Mouse (Mus musculus) cerebral cortex, adult 2 months (tissue): ENCODE data around the gene Tmco4.

Source experiments
- WGBS: fragments of 180-500 bp; shearing (Covaris S2); methylation state at CpG from one replicate; pipeline ENCODE4 v1.1.7; 2018; 5-methylcytosine and 5-hydroxymethylcytosine counted together

The Tmco4 gene

DNA sequence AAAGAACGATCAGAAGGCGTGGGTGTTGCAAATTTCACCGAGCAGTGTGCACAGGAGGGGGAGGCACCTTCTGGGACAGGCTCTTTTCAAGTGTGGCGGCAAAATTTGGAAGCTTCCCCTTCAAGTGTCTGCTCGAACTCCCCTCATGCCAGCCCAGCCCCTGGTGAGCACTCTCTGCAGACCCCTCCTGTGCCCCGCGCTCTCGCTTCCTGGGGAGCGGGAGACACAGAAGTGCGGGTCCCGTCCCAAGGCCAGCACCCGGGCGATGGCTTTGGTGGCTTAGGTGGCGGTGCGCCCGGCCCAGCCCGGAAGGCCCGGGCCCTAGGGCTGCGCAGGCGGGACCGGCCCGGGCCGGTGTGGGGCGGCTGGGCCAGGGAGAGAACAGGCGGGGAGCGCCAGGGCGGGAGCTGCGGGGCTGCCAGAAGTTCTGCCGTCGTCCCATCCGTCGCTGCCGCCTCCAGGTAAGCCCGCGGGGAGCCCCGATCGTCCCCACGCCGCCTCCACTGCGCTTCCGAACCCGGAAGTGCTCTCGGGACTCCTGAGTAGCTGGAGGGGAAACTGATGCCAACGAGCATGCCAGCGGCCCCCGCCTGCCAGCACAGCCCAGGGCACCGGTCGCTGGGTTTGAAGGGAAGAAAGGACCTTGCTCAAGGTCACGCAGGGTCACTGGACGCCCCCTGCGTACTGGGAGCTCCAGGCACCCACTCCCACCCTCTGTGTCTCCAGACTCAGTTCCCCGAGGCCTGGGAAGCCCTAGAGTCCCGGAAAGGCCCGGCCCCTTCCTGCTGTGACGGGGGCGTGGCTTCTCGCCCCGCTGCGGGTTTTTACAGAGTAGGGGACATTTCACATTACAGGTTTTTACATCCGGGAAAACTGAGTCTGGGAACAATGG lies at the start of gene Tmco4:
Gene Tmco4, plus strand, starts transcription at position 62 of the 892 bp plus-strand sequence.
- 3% methylated on average over 60 of the region's 60 CpGs for WGBS

- 74% methylated on average over 2 of the region's 2 CpGs for WGBS
These were observed 47.1 kb upstream of the Tmco4 start for GRCm38 (mm10) chr4:138925561-138925960.

GRCm38 (mm10) chr4:138933862-138934261 lies 38.8 kb upstream of the Tmco4 start:
- WGBS, result 87% methylated on average over 3 of the region's 3 CpGs

- WGBS, result 80% methylated on average over 11 of the region's 11 CpGs
These were observed 38.1 kb upstream of the Tmco4 start for GRCm38 (mm10) chr4:138934456-138935145.

GRCm38 (mm10) chr4:138938495-138939269 lies 34.0 kb upstream of the Tmco4 start:
- WGBS, result 66% methylated on average over 10 of the region's 10 CpGs

- 64% methylated on average over 4 of the region's 4 CpGs for WGBS
These were observed 33.2 kb upstream of the Tmco4 start for GRCm38 (mm10) chr4:138939481-138939880.

DNA sequence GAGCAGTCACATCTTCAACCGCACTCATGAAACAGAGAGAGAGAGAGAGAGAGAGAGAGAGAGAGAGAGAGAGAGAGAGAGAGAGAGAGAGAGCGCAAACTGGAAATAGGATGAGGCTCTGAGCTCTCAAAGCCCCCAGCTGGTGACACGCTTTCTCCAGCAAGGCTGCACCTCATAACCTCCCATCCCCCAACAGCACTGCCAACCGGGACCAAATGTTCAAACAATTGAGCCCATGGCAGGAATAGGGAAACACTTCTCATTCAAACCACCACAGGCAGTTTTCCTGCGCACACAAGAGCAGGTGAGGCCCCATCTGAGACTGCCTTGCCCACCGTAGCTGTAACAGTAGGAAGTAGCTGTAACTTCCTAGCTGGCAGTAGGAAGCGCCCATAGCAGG lies 31.3 kb upstream of the Tmco4 start:
- 69% methylated on average over 7 of the region's 7 CpGs for WGBS

DNA sequence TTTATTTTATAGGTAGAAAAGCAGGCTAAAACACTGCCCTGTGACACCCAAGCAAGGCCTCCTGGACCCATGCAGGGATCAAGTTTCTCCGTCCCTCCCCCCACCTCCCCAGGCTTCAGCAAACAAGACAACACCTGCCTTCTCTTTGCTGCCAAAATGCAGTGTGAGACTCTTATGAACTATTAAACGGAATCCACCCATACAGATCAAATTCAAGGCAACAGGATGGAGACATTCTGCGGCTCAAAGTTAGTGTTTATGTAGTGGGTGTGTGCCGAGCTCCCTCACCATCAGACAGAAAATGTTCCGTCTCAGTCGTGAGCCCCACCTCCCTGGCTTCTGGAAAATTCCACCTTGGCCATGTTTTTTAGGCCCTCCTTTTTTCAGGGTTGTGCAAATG lies 30.7 kb upstream of the Tmco4 start:
- 49% methylated on average over 6 of the region's 6 CpGs for WGBS

GRCm38 (mm10) chr4:138943730-138944129 lies 29.0 kb upstream of the Tmco4 start:
- 33% methylated on average over 15 of the region's 15 CpGs for WGBS

DNA sequence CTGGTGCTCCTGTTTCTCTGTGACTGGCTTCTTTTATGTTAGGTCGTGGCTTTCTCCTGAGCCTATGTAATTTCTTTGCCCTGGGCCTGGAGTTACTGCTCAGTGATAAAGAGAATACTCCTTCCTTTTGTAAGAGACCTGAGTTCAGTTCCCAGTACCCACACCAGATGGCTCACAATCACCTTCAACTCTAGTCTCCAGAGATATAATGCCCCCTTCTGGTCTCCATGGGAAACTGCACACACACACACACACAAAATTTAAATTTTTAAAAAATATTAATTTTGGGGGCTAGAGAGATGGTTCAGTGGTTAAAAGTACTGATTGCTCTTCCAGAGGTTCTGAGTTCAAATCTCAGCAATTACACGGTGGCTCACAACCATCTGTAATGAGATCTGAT lies 24.4 kb upstream of the Tmco4 start:
- 82% methylated on average over 2 of the region's 2 CpGs for WGBS

GRCm38 (mm10) chr4:138958612-138959011 lies 14.1 kb upstream of the Tmco4 start:
- 75% methylated on average over 9 of the region's 9 CpGs for WGBS

GRCm38 (mm10) chr4:138959120-138959519 lies 13.6 kb upstream of the Tmco4 start:
- 41% methylated on average over 15 of the region's 15 CpGs for WGBS

- 53% methylated on average over 7 of the region's 7 CpGs for WGBS
These were observed 12.8 kb upstream of the Tmco4 start for GRCm38 (mm10) chr4:138959926-138960325.

GRCm38 (mm10) chr4:138962719-138963118 lies 10.0 kb upstream of the Tmco4 start:
- 92% methylated on average over 5 of the region's 5 CpGs for WGBS

- 84% methylated on average over 5 of the region's 5 CpGs for WGBS
These were observed 6.8 kb upstream of the Tmco4 start for GRCm38 (mm10) chr4:138965871-138966270.

- 96% methylated on average over 13 of the region's 13 CpGs for WGBS
These were observed 5.8 kb upstream of the Tmco4 start, which contains the start of gene Rnf186 for GRCm38 (mm10) chr4:138966866-138967265. TSS of gene Rnf186 (plus strand) at chr4:138967112.

DNA sequence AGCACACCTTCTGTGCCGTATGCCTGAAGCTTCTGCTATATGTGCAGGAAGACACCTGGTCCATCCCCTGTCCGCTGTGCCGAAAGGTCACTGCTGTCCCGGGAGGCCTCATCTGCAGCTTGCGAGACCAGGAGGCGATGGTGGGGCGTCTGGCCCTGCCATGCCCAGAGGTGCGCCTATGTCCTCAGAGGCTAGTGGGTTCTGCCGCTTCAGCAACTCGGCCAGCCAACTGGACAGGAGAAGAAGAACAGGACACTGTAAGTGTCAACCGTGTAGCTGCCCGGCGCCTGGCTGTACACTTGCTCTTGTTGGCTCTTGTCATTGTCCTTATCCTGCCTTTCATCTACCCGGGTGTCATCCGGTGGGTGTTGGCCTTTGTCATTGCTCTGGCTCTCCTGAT lies 5.2 kb upstream of the Tmco4 start:
- WGBS, result 91% methylated on average over 15 of the region's 15 CpGs

DNA sequence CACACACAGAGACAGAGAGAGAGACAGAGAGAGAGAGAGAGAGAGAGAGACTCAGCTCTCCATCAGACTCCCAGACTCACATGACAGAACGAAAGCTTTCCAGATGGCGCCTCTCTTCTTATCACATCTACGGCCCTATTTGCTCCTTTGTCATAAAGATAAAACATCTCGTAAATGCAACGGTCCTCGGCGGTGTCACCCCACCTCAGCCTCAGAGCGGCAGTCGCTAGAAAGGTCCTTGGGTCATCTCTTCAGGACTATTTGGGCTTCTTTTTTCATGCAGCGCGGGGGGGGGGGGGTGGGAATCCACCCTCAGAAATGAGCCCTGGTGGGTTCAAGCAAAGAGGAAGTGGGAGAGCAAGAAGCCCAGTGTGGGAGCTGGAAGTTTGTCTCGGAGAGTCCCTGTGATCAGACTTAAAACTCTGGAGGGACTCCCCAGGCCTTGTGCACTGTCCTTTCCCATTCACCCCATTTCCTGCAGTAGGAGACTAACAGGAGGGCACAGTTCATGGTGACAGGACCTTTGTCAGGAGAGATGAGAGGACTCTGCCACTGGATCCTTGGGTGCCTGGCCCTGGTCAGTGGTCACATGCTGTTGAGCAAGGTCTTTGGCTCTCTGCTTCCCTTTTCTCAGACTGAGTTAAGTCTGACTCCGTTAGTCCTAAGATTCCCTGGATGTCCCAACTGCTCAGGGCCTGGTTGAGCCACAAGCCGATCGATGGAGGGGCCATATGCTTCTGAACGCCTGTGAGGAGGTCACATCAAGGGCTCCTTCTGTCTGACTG lies 3.7 kb upstream of the Tmco4 start:
- WGBS, result 88% methylated on average over 16 of the region's 16 CpGs

GRCm38 (mm10) chr4:138969736-138970135 lies 3.0 kb upstream of the Tmco4 start:
- WGBS, result 65% methylated on average over 9 of the region's 9 CpGs

DNA sequence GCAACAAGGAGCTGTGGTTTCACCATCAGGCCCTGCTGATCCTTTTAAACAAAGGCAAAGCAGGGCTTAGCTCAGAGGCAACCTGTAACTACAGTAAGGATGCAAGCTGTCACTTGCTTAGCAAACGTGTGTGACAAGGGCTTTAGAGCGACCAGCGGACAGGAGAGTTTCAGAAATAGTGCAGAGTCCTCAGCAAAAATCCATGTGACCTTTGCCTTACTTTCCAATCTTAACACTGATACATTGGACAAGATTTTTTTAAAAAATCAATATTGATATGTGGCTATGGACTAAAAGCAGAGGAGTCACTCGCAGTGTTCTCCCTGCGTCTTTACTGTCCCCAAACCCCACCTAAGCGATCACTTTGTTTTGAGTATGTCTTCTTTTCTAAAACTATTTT lies 1.3 kb upstream of the Tmco4 start:
- 96% methylated on average over 6 of the region's 6 CpGs for WGBS

GRCm38 (mm10) chr4:138972139-138972826 lies 405 bp upstream of the Tmco4 start:
- whole genome bisulfite sequencing, result 23% methylated on average over 20 of the region's 20 CpGs
